Mouse (Mus musculus): Measurements from ENCODE around the gene Ptprj. TPM values are rescaled to one million over a fixed set of nuclear protein-coding genes. Genes with fewer than 3 reads are reported as not detected.

The Ptprj gene
- polyA plus RNA-seq, 1 experiment from 2014 or later: 2.5 TPM

DNA sequence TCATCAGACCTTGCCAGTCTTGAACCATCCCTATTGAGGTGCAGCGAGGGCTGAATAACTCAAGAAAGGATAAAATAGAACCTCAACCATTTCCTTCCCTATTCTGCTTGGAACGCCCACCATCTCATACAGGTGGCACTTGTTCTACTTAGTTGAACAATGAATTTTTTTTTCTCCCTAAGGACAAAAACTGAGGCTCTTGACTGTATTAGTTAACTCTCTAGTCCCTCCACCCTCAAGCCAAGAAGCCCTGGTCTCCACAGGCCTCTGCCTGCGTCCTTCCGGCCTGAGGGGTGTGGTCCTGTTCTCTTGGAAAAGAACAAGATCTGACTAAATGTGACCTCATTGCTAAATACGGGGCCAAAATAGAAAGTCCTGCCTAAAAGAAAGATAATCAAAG is 48.4 kb downstream of the Ptprj start:
- 91% methylated on average over 5 of the region's 5 CpGs for WGBS
- Histone ChIP-seq H3K4me2 (replicated peaks) (no peak overlapping the region), H3K27ac (replicated peaks) (no peak overlapping the region), H3K4me1 (peaks cover 5% of the 10 kb centered on the region), H3K4me3 (no peak overlapping the region), H3K27me3 (no peaks in the 10 kb centered on the region), H3K9ac (replicated peaks) (no peak overlapping the region), H3K36me3 (no peaks in the 10 kb centered on the region), H3K9me3 (no peaks in the 10 kb centered on the region)
- no peak for ATAC-seq (ENCODE audit: low FRiP score, low read depth)

DNA sequence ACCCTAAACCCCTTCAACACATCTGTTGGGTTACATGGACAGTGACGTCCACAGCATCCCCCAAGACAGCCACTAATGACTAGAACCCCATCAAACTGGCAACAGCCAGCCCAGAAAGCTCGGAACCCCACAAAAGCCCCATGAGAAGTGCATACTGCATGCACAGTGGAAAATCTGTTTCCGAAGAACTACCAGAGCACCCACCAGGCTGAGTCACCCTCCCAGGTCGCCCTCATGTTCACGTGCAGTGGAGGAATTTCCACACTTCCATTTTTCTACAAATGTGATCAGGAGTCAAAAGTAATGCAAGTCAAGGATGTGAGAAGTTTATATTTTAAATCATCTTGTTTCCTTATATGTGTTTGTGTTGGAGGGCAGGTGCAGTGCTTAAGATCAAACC is 52.3 kb downstream of the Ptprj start:
- H3K27ac ChIP-seq (replicated peaks): no peak overlapping the region
- H3K9me3 ChIP-seq: no peaks in the 10 kb centered on the region
- no peak overlapping the region for H3K4me2 ChIP-seq (replicated peaks)
- no peak overlapping the region for H3K4me3 ChIP-seq
- no peaks in the 10 kb centered on the region for H3K27me3 ChIP-seq
- H3K36me3 ChIP-seq: no peaks in the 10 kb centered on the region
- no peak for ATAC-seq (ENCODE audit: low FRiP score, low read depth)
- H3K9ac ChIP-seq (replicated peaks): no peak overlapping the region
- WGBS: 93% methylated on average over 5 of the region's 5 CpGs
- peaks cover 18% of the 10 kb centered on the region for H3K4me1 ChIP-seq

DNA sequence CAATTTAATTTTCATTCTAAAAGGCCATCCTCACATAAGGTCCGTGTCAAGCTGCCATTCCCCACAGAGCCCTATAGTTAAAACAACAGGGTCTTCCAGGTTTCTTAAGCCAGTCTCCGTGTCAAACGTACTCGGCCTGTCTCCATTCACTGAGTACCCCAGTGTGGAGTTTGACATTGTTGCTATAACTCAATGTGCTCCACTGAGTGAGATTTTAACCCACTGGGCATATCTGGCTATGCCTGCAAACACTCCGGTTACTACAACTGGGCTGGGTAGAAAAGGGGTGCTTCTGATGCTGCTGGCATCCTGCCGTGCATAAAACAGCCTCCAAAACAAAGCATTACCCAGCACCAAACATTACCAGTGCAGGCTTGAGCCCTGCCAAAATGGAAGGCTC is 53.5 kb downstream of the Ptprj start:
- Histone ChIP-seq H3K36me3 (no peaks in the 10 kb centered on the region), H3K27ac (replicated peaks) (peak overlapping the region; percentile 54), H3K4me2 (replicated peaks) (peak overlapping the region; percentile 10; the same call in 1 of the 2 replicates), H3K27me3 (no peaks in the 10 kb centered on the region), H3K9ac (replicated peaks) (no peak overlapping the region), H3K4me1 (peaks cover 18% of the 10 kb centered on the region), H3K4me3 (no peak overlapping the region), H3K9me3 (no peaks in the 10 kb centered on the region)
- ATAC-seq (ENCODE audit: low FRiP score, low read depth): no peak
- 26% methylated on average over 6 of the region's 6 CpGs for WGBS

DNA sequence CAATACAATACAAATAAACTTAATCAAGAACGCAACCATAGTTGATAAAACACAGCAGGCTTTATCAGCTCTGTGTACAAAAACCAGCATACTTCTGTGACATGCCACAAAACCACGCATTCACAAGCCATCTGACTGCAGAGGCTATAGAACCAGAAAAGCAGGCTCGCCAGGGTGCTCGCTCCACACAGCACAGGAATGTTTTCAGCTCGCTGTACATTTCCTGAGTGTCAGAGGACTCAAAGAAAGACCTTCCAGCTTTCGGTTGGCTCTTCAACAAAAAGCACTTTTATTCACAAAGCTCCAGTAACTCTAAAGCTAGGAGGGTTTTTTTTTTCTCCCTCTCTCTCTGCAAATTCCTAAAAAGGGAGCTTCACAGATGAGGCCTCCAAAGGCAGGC is 53.9 kb downstream of the Ptprj start:
- no peaks in the 10 kb centered on the region for H3K27me3 ChIP-seq
- no peak overlapping the region for H3K9ac ChIP-seq (replicated peaks)
- peak overlapping the region; percentile 10; the same call in 1 of the 2 replicates for H3K4me2 ChIP-seq (replicated peaks)
- WGBS: 21% methylated on average over 6 of the region's 6 CpGs
- no peak overlapping the region for H3K4me3 ChIP-seq
- H3K4me1 ChIP-seq: peaks cover 18% of the 10 kb centered on the region
- no peaks in the 10 kb centered on the region for H3K36me3 ChIP-seq
- ATAC-seq (ENCODE audit: low FRiP score, low read depth): no peak
- peak overlapping the region; percentile 54 for H3K27ac ChIP-seq (replicated peaks)
- no peaks in the 10 kb centered on the region for H3K9me3 ChIP-seq

DNA sequence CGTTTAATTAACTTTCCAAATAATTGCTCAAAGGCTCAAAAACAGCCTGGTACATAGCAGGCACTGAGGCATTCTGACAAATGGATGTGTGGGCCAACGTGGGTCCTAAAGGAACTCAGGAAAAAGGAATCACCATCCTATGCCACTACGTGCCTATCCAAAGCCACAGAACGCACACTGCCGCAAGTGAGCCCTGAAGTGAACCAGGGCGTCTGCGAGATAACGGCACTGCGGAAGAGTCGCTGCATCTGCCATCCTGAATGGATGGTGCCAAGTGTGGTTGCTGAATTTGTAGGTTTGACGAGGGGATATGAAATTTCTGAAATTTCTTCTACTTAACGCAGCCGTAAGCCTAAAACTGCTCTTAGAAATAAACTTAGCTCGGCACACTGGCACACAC is 54.6 kb downstream of the Ptprj start:
- Histone ChIP-seq H3K27ac (replicated peaks) (no peak overlapping the region), H3K4me2 (replicated peaks) (no peak overlapping the region), H3K9me3 (no peaks in the 10 kb centered on the region), H3K4me1 (peaks cover 18% of the 10 kb centered on the region), H3K36me3 (no peaks in the 10 kb centered on the region), H3K4me3 (no peak overlapping the region), H3K9ac (replicated peaks) (no peak overlapping the region), H3K27me3 (no peaks in the 10 kb centered on the region)
- WGBS: 89% methylated on average over 14 of the region's 14 CpGs
- no peak for ATAC-seq (ENCODE audit: low FRiP score, low read depth)

DNA sequence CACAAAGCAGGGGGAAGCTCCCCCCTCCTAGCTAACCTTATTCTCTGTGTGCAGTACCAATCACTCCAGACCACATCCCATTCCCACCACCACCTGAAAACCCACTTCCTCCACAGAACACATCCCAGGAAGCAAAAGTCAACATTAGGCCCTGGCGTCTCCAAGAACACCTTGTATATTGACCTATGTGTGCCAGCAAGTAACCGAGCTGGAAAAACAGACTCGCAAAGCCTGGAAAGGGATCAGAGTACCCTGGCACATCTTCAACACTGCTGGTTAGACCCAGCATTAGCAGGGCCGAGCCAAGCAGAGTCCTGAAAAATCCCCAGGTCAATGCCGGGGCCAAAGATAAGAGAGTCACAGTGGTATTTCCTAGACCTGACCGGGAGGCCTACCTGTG is 58.0 kb downstream of the Ptprj start:
- no peaks in the 10 kb centered on the region for H3K36me3 ChIP-seq
- no peak overlapping the region for H3K27ac ChIP-seq (replicated peaks)
- H3K9ac ChIP-seq (replicated peaks): no peak overlapping the region
- no peaks in the 10 kb centered on the region for H3K9me3 ChIP-seq
- H3K27me3 ChIP-seq: no peaks in the 10 kb centered on the region; the same call in 1 of the 2 replicates
- WGBS: 90% methylated on average over 6 of the region's 6 CpGs
- peaks cover 17% of the 10 kb centered on the region for H3K4me1 ChIP-seq
- H3K4me2 ChIP-seq (replicated peaks): no peak overlapping the region
- H3K4me3 ChIP-seq: no peak overlapping the region
- ATAC-seq (ENCODE audit: low FRiP score, low read depth): no peak

DNA sequence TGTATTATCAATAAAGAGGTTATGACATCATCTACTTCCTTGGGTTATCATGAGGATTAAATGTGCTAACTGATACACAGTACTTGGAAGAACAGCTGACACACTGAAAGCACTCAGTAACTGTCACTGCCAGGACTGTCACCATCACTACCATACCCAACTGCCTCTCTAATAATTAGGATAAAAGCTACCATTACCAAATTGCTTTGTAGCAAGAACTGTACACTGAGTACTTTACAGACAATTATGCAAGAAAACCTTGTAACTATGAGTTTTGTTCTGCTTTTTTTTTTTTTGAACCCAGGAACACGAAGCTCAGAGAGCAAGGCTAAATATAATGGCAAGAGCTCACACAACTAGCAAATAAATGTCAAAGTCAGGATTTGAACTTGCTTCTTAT is 58.5 kb downstream of the Ptprj start:
- Histone ChIP-seq H3K27me3 (no peaks in the 10 kb centered on the region; the same call in 1 of the 2 replicates), H3K4me1 (peaks cover 11% of the 10 kb centered on the region), H3K4me2 (replicated peaks) (no peak overlapping the region), H3K36me3 (no peaks in the 10 kb centered on the region), H3K9me3 (no peaks in the 10 kb centered on the region), H3K4me3 (no peak overlapping the region), H3K27ac (replicated peaks) (no peak overlapping the region), H3K9ac (replicated peaks) (no peak overlapping the region)
- WGBS: 85% methylated on average over 1 of the region's 1 CpGs
- ATAC-seq (ENCODE audit: low FRiP score, low read depth): no peak

DNA sequence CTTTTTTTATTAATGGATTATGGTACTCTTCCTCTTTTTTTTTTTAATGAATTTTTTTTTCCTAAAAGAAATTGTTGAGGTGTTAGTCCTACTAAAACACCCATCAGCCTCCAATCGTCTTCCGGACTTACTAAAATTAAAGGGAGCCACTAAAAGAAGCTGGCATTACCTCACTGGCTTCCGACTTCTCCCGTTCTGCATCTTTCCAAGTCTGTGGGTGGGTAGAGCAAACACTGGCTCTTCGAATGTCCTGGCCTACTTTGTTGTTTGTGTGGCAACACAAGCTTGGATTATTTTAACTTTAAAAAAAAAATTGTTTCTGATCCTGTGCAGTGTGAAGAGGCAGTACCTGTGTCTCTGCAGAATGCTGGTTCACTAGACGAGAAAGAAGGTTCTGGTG is 62.2 kb downstream of the Ptprj start:
- Histone ChIP-seq H3K4me1 (0 out of 2 replicates have a peak, but pooled peaks cover 5% of the 10 kb centered on the region), H3K4me2 (replicated peaks) (no peak overlapping the region), H3K9me3 (no peaks in the 10 kb centered on the region), H3K27me3 (no peaks in the 10 kb centered on the region; the same call in 1 of the 2 replicates), H3K9ac (replicated peaks) (no peak overlapping the region), H3K36me3 (no peaks in the 10 kb centered on the region), H3K4me3 (no peak overlapping the region), H3K27ac (replicated peaks) (no peak overlapping the region)
- WGBS: 90% methylated on average over 6 of the region's 6 CpGs
- ATAC-seq (ENCODE audit: low FRiP score, low read depth): no peak

DNA sequence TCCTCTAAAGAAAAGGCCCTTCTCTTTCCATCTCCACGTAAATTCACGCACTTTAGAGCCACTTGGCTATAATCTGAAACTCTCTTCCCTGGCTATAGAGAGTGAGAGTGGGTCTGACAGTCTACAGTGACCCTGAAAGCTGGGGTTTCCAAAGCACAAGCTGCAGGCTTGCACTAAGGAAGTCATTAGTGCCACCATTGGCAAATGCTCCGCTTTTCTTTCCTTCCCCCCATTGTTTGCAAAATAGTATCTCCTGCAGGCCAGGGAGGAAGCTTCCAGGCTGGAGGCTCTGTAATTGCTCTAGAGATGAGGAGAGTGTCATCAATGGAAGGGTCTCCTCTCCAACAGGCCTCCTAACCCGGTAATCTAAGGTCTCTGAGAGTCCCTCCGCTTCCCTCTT is 65.5 kb downstream of the Ptprj start:
- Histone ChIP-seq H3K36me3 (no peaks in the 10 kb centered on the region), H3K27me3 (no peaks in the 10 kb centered on the region; the same call in 1 of the 2 replicates), H3K9me3 (no peaks in the 10 kb centered on the region), H3K4me3 (no peak overlapping the region), H3K9ac (replicated peaks) (no peak overlapping the region), H3K4me1 (0 out of 2 replicates have a peak, but pooled peaks cover 5% of the 10 kb centered on the region), H3K27ac (replicated peaks) (no peak overlapping the region), H3K4me2 (replicated peaks) (no peak overlapping the region)
- ATAC-seq (ENCODE audit: low FRiP score, low read depth): no peak
- 82% methylated on average over 5 of the region's 5 CpGs for WGBS

DNA sequence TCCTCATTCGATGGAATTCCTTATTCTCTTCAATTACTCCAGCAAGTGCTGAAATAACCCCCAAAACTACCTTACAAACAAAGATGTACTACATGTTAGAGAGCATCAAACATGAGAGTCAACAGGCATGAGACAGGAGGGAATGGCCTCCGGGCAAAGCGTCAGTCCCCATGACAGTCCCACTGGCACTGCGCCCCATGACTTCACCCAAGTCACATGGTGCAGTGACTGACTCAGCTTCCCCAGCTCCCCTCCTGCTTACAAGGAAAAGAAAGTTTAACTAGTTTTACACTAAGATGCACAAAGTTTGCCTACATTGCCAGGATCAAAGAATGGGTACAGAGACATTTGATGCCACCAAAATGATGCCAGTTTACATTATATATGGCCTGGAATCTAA is 71.2 kb downstream of the Ptprj start:
- Histone ChIP-seq H3K4me2 (replicated peaks) (no peak overlapping the region), H3K9me3 (no peaks in the 10 kb centered on the region), H3K4me3 (no peak overlapping the region), H3K9ac (replicated peaks) (no peak overlapping the region), H3K27ac (replicated peaks) (no peak overlapping the region), H3K36me3 (no peaks in the 10 kb centered on the region), H3K4me1 (peaks cover 6% of the 10 kb centered on the region; the same call in 1 of the 2 replicates), H3K27me3 (no peaks in the 10 kb centered on the region)
- WGBS: 96% methylated on average over 4 of the region's 4 CpGs
- ATAC-seq (ENCODE audit: low FRiP score, low read depth): no peak

DNA sequence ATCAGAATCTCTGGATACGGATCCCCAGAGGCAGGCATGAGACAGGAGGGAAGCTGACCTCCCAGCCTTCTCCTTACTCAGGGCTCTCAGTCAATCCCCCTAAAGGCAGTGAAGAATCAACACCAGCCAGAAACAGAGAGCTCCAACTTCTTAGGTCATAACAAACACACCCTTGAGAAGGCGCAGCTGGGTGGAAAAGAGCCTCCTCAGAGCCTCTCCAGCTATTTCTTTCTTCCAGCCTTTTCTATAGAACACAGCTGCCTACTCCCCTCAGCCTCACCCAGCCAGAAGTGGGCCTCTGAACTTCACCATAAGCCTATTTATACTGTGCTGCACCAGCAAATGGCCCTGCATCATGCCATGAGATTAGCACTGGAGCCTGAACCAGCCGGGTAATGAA is 74.3 kb downstream of the Ptprj start:
- no peak overlapping the region for H3K9ac ChIP-seq (replicated peaks)
- 27% methylated on average over 3 of the region's 3 CpGs for WGBS
- H3K4me1 ChIP-seq: peaks cover 6% of the 10 kb centered on the region; the same call in 1 of the 2 replicates
- ATAC-seq (ENCODE audit: low FRiP score, low read depth): peak; percentile 77
- no peak overlapping the region for H3K4me2 ChIP-seq (replicated peaks)
- no peaks in the 10 kb centered on the region for H3K27me3 ChIP-seq
- no peaks in the 10 kb centered on the region for H3K36me3 ChIP-seq
- H3K27ac ChIP-seq (replicated peaks): 0 out of 2 replicates have a peak overlapping the region, but pooled peaks have one; percentile 46
- H3K4me3 ChIP-seq: no peak overlapping the region
- H3K9me3 ChIP-seq: no peaks in the 10 kb centered on the region

DNA sequence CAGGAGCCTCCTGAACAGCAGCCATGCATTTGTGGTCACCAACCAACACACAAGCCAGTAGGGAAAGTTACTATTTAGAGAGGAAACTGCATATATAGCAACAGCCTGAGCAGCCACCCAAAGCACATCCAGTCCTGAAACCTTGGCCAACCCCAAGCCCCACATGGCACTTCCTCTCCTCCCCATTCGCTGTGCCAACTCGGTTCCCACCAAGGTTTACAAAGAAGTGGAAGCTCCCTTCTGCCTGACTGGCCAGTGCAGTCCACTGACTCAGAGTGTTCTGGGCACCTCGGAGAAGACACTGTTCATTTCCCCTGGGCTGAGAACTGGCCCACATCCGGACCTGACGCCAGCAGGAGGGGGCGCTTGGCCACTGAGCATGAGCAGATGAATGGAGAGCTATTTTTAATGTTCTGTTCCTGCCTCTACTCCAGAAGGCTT is 75.7 kb downstream of the Ptprj start:
- WGBS: 93% methylated on average over 6 of the region's 6 CpGs
- Histone ChIP-seq H3K36me3 (no peaks in the 10 kb centered on the region), H3K4me3 (no peak overlapping the region), H3K9ac (replicated peaks) (no peak overlapping the region), H3K4me1 (peaks cover 6% of the 10 kb centered on the region; the same call in 1 of the 2 replicates), H3K27me3 (no peaks in the 10 kb centered on the region), H3K27ac (replicated peaks) (no peak overlapping the region), H3K9me3 (no peaks in the 10 kb centered on the region), H3K4me2 (replicated peaks) (no peak overlapping the region)
- ATAC-seq (ENCODE audit: low FRiP score, low read depth): no peak

DNA sequence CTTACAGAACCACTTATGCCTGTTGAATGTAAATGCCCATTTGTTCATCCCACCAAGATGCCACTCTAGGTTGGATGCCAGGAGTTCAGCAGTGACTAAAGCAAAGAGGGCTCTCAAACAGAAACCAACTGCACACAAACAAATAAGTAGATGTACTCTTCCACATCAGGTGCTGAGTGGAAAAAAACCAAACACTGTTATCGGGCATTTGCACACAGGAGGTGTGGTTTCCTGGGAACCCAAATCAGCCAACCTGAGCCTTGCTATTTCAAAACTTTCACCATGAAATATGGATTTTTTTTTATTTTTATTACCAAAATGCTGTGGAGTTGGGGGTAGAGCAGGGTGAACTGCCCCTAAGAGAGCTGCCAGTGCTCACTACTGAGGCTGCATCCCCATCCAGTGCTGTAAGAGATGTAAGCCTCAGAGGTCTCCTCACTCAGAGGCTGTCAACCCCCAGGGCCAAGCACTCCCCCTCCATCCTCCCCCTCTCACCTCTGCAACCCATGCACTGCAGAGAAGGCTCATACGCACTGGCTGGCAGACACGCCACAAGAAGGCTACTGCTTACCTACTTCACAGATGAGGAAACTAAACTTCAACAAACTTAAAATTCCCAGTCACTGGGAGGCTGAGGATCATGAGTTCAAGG is 77.1 kb downstream of the Ptprj start:
- WGBS: 90% methylated on average over 3 of the region's 3 CpGs

More for the DNA sequence above, 77.1 kb downstream of the Ptprj start:
- Histone ChIP-seq H3K4me2 (replicated peaks) (no peak overlapping the region), H3K9ac (replicated peaks) (no peak overlapping the region), H3K36me3 (no peaks in the 10 kb centered on the region), H3K9me3 (no peaks in the 10 kb centered on the region), H3K27ac (replicated peaks) (no peak overlapping the region), H3K4me3 (no peak overlapping the region), H3K27me3 (no peaks in the 10 kb centered on the region), H3K4me1 (peaks cover 6% of the 10 kb centered on the region; the same call in 1 of the 2 replicates)
- no peak for ATAC-seq (ENCODE audit: low FRiP score, low read depth)

Measured in midbrain, embryonic 12.5 days (tissue).